Mouse (Mus musculus) embryo, embryonic 9.5 days (tissue): ENCODE measurements around the gene Gm26938.
A peak's percentile ranks its signal among the peaks of the same experiment; 100 is the strongest.

Source experiments
- DNase-seq: peaks from one replicate; pipeline ENCODE4 v3.0.0-alpha.2; 2017; ENCODE audit errors: extremely low spot score

Gene Gm26938

GRCm38 (mm10) chr5:139826357-139827055 is at the start of gene Gm26938, which contains the start of gene Psmg3:
Gm26938 (minus strand) TSS chr5:139826407.
Psmg3 (minus strand) TSS chr5:139826885.
- DNase-seq: peak; percentile 97

GRCm38 (mm10) chr5:139871526-139871925 is 45.3 kb upstream of the Gm26938 start:
- DNase-seq: no peak

DNA sequence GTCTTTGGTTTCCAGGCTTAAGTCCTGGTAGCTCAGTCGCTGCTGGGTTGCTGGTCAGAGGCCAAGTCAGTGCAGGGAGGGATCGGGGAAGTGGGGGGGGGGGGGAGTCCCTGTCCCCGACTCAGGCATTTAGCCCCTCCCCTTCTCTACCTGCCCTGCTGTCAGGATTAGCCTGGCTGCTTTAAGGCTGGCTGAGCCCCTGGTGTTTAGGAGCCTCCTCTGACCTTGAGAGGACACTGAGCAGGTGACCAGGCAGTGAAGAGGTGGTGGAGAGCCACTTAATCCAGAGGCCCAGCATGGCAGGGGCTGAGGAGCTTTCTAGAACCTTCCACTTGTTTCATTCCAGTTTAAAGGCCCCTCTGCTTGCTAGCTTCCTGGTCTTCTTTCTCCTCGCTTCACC is 44.7 kb upstream of the Gm26938 start:
- DNase-seq: no peak

- DNase-seq: no peak
These were observed 36.6 kb upstream of the Gm26938 start for GRCm38 (mm10) chr5:139862759-139863158.

DNA sequence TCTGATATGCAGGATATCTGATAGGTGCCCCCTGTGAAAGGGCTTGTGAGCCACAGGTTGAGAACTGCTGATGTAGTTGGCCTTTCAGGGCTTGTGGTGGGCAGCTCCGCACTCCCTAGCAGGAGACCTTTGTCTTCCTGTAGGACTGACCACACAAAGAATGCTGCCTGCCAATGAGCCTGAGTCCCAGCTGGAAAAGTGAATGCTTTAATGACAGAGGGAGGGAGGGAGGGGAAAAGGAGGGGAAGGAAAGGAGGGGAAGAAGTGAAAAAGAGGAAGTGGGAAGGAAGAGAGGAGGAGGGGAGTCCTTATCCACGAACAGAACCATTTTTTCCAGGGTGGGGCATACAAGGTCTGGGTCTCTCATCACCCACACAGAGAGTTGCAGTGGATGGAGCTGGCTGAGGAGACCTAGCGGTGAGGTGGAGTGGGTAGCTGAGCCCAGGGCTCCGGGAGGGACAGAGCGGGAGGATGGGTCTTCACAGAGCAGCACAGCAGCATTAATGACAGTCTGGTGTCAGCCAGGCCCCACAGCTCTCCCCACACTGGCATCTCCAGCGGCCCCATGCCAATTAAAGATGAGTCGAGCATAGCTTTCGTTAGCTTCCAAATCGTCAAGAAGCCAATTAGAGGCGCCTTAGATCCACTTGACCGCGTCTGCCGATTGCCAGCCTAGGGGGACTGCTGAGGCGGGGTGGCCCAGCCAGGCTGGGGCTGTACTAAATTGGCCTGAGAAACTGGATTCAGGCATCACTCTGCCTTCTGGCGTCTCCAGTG is 34.3 kb upstream of the Gm26938 start:
- no peak for DNase-seq

GRCm38 (mm10) chr5:139849626-139850320 is 23.6 kb upstream of the Gm26938 start:
- DNase-seq: no peak

DNA sequence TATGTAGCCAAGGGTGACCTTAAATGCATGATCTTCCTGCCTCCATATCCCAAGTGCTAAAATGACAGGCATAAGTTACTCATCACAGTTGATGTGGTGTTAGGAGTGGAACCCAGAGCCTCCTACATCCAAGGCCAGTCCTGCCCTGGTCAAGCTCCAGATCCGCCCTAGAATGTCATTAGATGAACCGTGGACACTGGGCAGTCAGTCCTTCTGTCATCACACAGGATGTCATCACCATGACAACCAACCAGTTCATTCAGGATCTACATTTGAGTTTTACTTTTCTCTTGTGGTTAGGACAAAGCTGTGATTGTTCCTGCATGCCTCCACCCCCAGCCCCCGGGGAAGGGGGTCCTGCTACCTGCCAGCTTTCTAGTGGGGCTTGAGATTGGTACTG is 12.9 kb upstream of the Gm26938 start:
- DNase-seq: no peak

GRCm38 (mm10) chr5:139838476-139838892 is 12.3 kb upstream of the Gm26938 start:
- peak; percentile 83 for DNase-seq

GRCm38 (mm10) chr5:139835706-139836105 is 9.5 kb upstream of the Gm26938 start:
- DNase-seq: no peak

- no peak for DNase-seq
These were observed 5.9 kb upstream of the Gm26938 start for GRCm38 (mm10) chr5:139832125-139832524.

GRCm38 (mm10) chr5:139830734-139831133 is 4.5 kb upstream of the Gm26938 start:
- no peak for DNase-seq

GRCm38 (mm10) chr5:139829384-139829783 is 3.2 kb upstream of the Gm26938 start:
- DNase-seq: no peak

GRCm38 (mm10) chr5:139827593-139827992 is 1.4 kb upstream of the Gm26938 start:
- DNase-seq: no peak

DNA sequence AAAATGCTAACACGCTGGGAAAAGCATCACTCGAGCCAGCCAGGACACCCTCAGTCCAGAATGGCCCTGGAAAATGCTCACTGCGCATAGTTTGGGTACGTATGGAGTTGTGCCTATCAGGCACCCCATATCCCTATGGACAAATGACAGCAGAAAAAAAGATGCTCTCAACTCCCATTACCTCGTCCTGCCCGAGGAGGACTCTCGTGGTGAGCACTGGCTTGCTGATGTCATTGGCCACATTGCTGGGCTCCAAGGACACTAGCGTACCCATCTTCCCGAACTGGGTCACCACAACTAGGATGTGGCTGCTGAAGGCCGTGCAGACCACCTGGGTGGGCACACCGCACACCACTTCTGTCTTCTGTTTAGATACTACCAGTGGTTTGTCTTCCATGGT is 260 bp downstream of the Gm26938 start:
- DNase-seq: no peak

GRCm38 (mm10) chr5:139824531-139824930 is 1.7 kb downstream of the Gm26938 start:
- no peak for DNase-seq

GRCm38 (mm10) chr5:139821466-139822459 is 4.4 kb downstream of the Gm26938 start:
- no peak for DNase-seq

DNA sequence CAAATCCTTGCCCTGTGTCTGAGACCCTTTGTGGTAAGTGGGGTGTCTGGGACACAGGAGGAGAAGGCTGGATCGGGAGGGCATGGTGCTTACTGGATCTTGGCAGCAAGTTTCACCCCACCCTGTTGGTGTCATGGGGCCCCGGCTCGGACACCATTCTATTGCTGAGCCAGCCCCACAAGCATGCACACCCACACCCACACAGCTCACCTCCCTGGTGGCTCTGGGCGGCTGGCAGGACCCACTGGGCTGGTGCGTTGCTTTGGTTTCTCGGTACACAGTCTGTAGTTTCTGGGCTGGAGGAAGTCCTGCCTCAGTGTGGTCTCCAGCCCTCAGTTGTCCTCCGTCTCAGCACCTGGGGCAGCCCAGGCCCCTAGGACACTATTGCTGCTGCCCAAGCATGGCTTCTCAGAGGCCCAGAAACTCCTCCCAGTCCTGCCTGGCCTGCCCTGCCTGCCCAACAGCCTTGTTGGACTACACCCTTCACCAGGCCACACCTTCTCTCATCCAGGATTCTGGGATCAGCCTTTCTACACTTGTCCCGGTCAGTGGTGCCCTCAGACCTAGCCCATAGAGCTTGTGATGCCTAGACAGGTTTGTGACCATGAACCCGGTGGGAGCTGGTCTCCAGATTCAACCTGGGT is 6.5 kb downstream of the Gm26938 start, which contains the start of gene Tmem184a:
TSS of gene Tmem184a (minus strand) at position 380 of the 644 bp plus-strand sequence.
- DNase-seq: no peak

- DNase-seq: no peak
These were observed 7.4 kb downstream of the Gm26938 start for GRCm38 (mm10) chr5:139818801-139819200.

DNA sequence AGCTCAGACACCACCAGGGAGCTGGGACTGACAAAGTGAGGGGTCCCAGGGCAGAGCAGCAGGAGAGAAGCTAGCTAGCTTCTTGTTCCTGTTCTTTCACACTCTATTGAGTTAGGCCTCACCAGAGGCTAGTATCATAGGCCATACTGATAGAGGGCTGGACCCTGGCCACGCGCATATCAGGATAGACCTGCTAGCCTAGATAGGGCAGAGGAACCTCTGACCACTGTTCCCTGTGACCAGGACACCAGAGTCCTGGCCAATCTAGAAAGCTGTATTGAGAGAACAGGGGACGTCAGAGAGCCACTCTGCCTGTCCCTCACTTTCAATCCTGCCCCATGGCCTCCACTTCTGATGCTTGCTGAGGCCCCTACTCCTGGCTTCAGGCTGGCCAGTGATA is 8.2 kb downstream of the Gm26938 start:
- DNase-seq: no peak

GRCm38 (mm10) chr5:139817292-139817691 is 8.9 kb downstream of the Gm26938 start:
- no peak for DNase-seq

- no peak for DNase-seq
These were observed 9.8 kb downstream of the Gm26938 start for GRCm38 (mm10) chr5:139816445-139816844.
